Mouse (Mus musculus): ENCODE results near the gene Med6. TPM values are rescaled to one million over a fixed set of nuclear protein-coding genes. Genes with fewer than 3 reads are reported as not detected.

The Med6 gene
- polyA plus RNA-seq, 1 experiment from 2014 or later, result 67.4 TPM

DNA sequence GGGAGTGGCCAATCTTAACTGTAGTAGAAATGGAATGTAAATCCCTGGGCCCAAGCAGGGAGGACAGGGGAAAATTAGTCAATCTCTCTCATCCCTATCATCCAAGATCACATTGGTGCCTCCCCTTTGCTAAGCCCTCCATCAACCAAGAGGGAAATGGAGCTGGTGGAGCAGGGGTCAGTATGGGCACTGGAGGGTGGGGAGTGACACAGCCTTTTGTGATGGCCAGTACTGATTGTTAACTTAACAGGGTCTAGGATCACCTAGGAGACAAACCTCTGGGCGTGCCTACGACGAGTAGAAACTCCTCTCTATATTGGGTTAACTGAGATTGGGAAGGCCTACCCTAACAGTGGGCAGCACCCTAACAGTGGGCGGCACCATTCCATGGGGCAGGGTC is 28.6 kb upstream of the Med6 start:
- H3K4me1 ChIP-seq, result no peaks in the 10 kb centered on the region
- no peak for ATAC-seq
- no peak overlapping the region for H3K4me3 ChIP-seq
- WGBS, result 86% methylated on average over 4 of the region's 4 CpGs
- H3K9me3 ChIP-seq (replicated peaks), result no peaks in the 10 kb centered on the region
- H3K36me3 ChIP-seq (ENCODE audit: poor library complexity, severe bottlenecking), result no peaks in the 10 kb centered on the region
- no peak overlapping the region for H3K9ac ChIP-seq
- no peaks in the 10 kb centered on the region for H3K27me3 ChIP-seq
- H3K27ac ChIP-seq, result no peak overlapping the region
- H3K4me2 ChIP-seq, result no peak overlapping the region

DNA sequence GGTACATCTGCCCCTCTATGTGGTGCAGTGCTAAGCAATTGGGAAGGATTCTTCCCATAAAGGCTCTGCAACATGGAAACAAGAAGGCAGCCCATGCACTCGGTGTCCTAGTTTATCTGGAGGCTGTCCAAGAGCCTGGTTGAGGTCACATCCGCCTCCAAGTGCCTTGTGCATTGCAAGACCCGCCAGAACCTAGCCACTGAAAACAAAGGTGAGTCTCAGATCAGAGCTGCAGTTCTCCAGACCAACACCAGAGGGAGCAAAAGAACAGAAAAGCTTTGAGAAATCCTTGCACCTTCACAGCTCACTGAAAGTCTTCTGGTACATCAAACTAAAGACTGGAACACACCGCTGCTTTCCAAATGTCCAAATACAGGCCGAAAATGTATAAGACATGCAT is 24.5 kb upstream of the Med6 start:
- ATAC-seq, result peak; percentile 19; the same call in 1 of the 2 replicates
- Histone ChIP-seq H3K36me3 (ENCODE audit: poor library complexity, severe bottlenecking) (no peaks in the 10 kb centered on the region), H3K27me3 (no peaks in the 10 kb centered on the region), H3K9ac (no peak overlapping the region; the same call in 1 of the 2 replicates), H3K4me1 (no peaks in the 10 kb centered on the region), H3K4me2 (no peak overlapping the region), H3K9me3 (replicated peaks) (no peaks in the 10 kb centered on the region), H3K27ac (no peak overlapping the region), H3K4me3 (no peak overlapping the region)
- 17% methylated on average over 5 of the region's 5 CpGs for WGBS

DNA sequence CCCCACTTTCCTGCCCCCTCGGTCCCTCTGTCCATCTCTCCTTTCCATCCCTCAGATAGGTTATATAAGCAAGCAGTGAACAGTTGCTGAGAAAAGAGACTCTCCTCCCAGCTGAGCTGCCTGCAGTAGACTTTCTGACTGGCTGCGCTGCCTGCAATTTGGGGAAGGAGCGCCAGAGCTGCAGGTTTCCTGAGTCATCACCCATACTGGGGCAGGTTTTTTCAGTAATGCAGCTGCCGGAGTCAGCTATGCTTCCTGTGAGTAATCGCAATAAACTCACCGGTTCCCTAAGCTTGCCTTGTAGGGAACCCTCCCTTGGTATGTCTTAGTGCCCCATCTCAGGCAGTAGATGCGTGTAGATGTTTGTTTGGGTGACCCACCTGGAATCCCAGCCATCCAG is 22.2 kb upstream of the Med6 start:
- H3K4me3 ChIP-seq, result no peak overlapping the region
- no peak overlapping the region for H3K27ac ChIP-seq
- no peaks in the 10 kb centered on the region for H3K36me3 ChIP-seq (ENCODE audit: poor library complexity, severe bottlenecking)
- H3K27me3 ChIP-seq, result no peaks in the 10 kb centered on the region
- no peaks in the 10 kb centered on the region for H3K4me1 ChIP-seq
- no peak overlapping the region for H3K9ac ChIP-seq
- ATAC-seq, result no peak
- WGBS, result 83% methylated on average over 7 of the region's 7 CpGs
- H3K9me3 ChIP-seq (replicated peaks), result no peaks in the 10 kb centered on the region
- H3K4me2 ChIP-seq, result no peak overlapping the region

DNA sequence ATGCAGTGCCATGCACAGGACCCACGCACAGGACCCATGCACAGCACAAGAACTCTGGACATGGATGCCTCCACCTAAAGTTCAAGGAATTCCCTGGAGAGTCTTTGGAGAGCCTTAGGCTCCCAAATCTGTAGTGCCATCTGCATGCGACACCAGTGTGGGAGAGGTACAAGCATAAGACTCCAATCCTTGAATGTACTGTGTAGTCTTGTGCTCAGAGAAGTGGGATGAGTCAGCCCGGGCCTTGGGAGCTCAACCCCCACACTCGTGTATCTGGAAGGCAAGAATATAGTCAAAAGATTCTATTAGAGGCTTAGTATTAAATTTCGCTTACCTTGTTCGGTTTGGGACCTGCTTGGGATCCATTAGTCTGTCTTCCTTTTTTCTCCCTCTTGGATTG is 21.0 kb upstream of the Med6 start:
- H3K9ac ChIP-seq, result no peak overlapping the region
- no peak for ATAC-seq
- H3K27me3 ChIP-seq, result no peaks in the 10 kb centered on the region
- no peaks in the 10 kb centered on the region for H3K9me3 ChIP-seq (replicated peaks)
- 88% methylated on average over 6 of the region's 6 CpGs for WGBS
- H3K27ac ChIP-seq, result no peak overlapping the region
- H3K36me3 ChIP-seq (ENCODE audit: poor library complexity, severe bottlenecking), result no peaks in the 10 kb centered on the region
- H3K4me2 ChIP-seq, result no peak overlapping the region
- no peak overlapping the region for H3K4me3 ChIP-seq
- no peaks in the 10 kb centered on the region for H3K4me1 ChIP-seq

DNA sequence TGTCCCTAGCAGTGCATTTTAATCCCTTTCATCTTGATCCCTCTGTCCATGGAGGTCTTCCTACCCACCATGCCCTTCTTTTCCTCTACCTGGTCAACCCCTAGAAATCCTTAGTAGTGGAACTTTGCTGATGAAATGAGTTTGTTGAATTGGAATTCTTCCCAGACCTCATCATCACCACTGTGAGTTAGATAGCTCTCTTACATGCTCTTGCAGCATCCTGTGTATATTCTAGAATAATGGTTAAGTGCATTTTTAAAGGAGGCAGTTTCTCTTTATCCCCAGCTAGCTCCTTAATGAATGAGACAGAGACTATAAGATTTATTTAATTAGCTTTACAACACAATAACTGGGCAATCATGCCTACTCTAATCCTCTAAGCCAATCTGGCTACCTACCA is 14.6 kb upstream of the Med6 start:
- H3K36me3 ChIP-seq (ENCODE audit: poor library complexity, severe bottlenecking), result no peaks in the 10 kb centered on the region
- H3K27me3 ChIP-seq, result no peaks in the 10 kb centered on the region
- H3K4me1 ChIP-seq, result no peaks in the 10 kb centered on the region
- no peak for ATAC-seq
- no peak overlapping the region for H3K4me3 ChIP-seq
- no peaks in the 10 kb centered on the region for H3K9me3 ChIP-seq (replicated peaks)
- no peak overlapping the region for H3K9ac ChIP-seq
- no peak overlapping the region for H3K4me2 ChIP-seq
- H3K27ac ChIP-seq, result no peak overlapping the region

DNA sequence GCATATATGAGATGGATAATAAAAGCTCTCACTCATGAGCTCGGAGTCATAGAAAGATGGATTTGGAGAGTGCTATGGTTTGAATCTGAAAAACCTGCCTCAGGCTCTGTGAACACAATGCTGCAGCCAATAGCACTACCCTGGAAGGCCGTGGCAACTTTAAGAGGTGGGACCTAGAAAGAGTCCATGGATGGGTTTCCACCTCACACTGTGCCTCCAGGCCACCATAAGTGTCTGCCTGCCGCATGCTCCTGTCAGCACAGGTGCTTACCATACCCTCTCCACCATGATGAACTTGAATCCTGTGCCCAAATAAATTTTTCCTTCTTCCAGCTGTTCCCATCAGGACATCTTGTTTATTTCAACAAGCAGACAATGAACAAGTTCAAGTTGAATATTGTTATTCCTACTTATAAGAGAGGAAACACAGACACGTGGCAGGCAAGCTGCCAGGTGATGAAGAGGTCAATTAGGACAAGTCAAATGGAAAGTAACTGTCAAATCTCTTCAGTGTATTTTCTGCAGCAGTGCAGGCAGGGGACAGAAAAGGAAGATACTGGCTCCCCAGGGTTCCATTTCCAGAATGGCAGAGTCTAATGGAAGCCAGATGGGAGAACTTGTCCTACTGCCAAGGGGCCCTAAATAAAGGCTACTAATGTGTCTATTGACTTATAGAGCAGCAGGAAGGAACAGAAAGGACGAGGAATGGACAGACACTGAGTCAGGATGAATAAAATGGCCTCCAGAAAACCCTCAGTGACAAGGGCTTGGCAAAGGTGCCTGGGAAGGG is 10.4 kb upstream of the Med6 start:
- Histone ChIP-seq H3K4me2 (no peak overlapping the region), H3K4me1 (no peaks in the 10 kb centered on the region), H3K36me3 (ENCODE audit: poor library complexity, severe bottlenecking) (no peaks in the 10 kb centered on the region), H3K27me3 (peaks cover 17% of the 10 kb centered on the region), H3K9me3 (replicated peaks) (no peaks in the 10 kb centered on the region), H3K9ac (no peak overlapping the region), H3K4me3 (no peak overlapping the region), H3K27ac (no peak overlapping the region)
- ATAC-seq, result no peak
- WGBS, result 62% methylated on average over 5 of the region's 5 CpGs

DNA sequence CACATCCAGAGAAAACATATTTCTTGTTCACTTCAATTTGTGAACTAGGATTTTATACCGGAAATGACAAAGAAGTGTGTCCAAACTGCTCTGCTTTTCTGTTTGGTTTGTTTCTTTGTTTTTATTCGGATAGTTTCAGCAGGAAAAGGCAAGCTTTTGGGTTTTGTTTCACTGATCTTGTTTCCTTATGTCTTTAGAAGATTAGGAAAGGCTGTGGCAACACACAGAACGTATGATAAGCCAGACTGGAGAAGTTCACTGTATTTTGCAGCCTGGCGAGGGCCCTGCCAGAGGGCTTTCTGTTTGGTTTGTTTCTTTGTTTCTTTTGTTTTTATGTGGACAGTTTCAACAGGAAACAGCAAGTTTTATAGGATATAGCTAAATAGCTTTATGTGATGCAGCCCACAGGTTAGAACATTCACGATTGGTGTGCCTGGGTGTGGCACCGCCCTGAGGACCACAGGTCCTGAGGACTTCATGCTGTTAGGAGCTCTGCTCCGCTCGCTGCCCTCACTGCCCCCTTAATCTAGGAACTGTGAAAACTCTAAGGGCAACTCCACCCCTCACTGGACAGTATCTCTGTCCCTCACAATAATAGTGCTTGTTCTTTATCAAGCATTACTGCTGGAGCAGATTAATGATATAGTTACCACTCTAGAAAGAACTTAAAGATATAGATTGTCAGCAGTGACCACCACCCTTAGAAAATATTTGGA is 1.9 kb upstream of the Med6 start:
- Histone ChIP-seq H3K9ac (no peak overlapping the region), H3K27me3 (peaks cover 8% of the 10 kb centered on the region; the same call in 1 of the 2 replicates), H3K4me2 (no peak overlapping the region), H3K9me3 (replicated peaks) (no peaks in the 10 kb centered on the region), H3K4me1 (peaks cover 9% of the 10 kb centered on the region), H3K4me3 (no peak overlapping the region), H3K36me3 (ENCODE audit: poor library complexity, severe bottlenecking) (no peaks in the 10 kb centered on the region), H3K27ac (no peak overlapping the region)
- no peak for ATAC-seq
- WGBS, result 78% methylated on average over 8 of the region's 8 CpGs

DNA sequence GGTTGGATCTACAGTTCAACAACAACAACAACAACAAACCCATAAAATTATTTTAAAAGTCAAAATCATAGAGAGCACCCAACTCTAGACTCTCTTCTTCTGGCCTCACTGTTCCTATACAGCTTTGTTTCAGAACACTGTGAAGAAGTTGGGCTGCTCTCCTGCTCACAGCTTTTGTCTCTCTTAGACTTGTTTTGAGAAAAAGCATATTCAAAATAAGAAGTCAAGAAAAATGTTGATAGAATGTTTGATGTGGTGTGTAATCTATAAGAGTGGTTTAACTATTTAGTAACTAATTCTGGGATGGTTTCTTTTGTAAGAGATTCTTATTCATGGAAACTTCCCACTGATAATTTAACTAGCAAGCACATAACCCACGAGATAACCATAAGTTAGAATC is 26.4 kb downstream of the Med6 start, which contains the start of gene Adam21:
TSS of gene Adam21 (minus strand) at position 101 of the 400 bp plus-strand sequence.
- H3K9me3 ChIP-seq (replicated peaks), result no peaks in the 10 kb centered on the region
- H3K4me1 ChIP-seq, result no peaks in the 10 kb centered on the region
- no peak within 1 kb of the TSS for H3K27ac ChIP-seq
- 83% methylated on average over 1 of the region's 1 CpGs for WGBS
- ATAC-seq, result no peak
- H3K9ac ChIP-seq, result no peak within 1 kb of the TSS
- no peak within 1 kb of the TSS for H3K4me2 ChIP-seq
- no peaks in the 10 kb centered on the region for H3K27me3 ChIP-seq
- no peak within 1 kb of the TSS for H3K4me3 ChIP-seq
- peaks cover 26% of the 10 kb centered on the region for H3K36me3 ChIP-seq (ENCODE audit: poor library complexity, severe bottlenecking)

DNA sequence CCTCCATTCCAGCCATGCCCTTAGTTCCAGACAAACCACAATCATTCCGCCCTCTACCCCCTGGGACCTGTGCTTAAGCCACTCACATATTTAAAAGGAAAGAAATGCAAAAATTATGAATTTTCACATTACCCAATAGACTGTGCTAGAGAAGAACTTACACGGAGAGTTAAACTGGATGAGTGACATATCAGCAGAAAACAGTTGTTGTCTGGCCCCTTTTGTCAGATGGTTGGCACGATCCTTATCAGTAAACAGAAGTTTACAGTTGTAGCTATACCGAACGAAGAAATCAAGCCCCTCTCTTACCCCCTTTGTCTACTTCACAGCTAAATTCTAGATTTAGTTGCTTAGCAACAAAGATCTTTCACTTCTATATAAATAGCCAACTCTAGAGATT is 26.9 kb downstream of the Med6 start:
- 86% methylated on average over 5 of the region's 5 CpGs for WGBS
- H3K36me3 ChIP-seq (ENCODE audit: poor library complexity, severe bottlenecking), result peaks cover 23% of the 10 kb centered on the region
- H3K4me2 ChIP-seq, result no peak overlapping the region
- no peak overlapping the region for H3K4me3 ChIP-seq
- H3K27me3 ChIP-seq, result no peaks in the 10 kb centered on the region
- ATAC-seq, result no peak
- no peak overlapping the region for H3K27ac ChIP-seq
- H3K4me1 ChIP-seq, result no peaks in the 10 kb centered on the region
- no peaks in the 10 kb centered on the region for H3K9me3 ChIP-seq (replicated peaks)
- H3K9ac ChIP-seq, result no peak overlapping the region

DNA sequence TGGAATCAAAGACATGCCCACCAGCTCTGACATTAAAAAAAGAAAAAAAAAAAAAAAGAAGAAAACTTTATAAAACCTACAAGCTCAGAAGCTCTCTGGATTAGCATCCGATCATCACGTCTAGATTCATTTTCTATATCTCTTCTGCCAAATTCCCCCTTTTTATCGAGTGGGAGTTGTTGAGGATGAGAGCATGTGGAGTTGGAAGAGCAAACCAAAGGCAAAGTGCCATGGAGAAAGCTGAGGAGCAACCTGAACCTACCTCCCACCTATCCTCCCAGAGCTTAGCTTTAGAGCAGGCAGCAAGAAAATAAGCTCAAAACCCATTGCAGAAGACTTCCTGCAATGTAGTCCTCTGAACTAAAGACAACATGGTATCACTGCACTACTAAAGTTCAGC is 30.6 kb downstream of the Med6 start:
- no peaks in the 10 kb centered on the region for H3K36me3 ChIP-seq (ENCODE audit: poor library complexity, severe bottlenecking)
- no peak overlapping the region for H3K4me2 ChIP-seq
- no peaks in the 10 kb centered on the region for H3K9me3 ChIP-seq (replicated peaks)
- ATAC-seq, result no peak
- H3K4me3 ChIP-seq, result no peak overlapping the region
- no peaks in the 10 kb centered on the region for H3K4me1 ChIP-seq
- 95% methylated on average over 3 of the region's 3 CpGs for WGBS
- H3K9ac ChIP-seq, result no peak overlapping the region
- H3K27ac ChIP-seq, result no peak overlapping the region
- no peaks in the 10 kb centered on the region for H3K27me3 ChIP-seq

DNA sequence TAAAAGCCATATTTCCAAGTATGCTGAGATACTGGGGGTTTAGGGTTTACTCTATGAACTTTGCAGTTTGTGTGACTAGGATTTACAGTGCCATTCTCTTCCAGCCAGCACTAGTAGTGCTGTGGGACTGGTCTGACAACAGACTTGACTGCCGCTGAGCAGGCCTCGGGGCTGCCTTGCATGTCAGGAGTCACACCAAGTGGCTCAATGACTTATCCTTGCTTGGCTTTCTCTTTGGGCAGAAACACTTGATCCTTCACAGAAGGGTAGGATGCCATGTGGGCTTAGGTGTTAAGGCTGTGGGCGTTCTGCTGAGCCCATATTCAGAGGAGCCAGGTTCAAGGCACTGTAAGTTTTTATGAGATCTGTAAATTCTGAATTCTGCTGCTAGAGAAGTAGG is 45.5 kb downstream of the Med6 start:
- no peaks in the 10 kb centered on the region for H3K27me3 ChIP-seq
- no peak overlapping the region for H3K9ac ChIP-seq
- H3K4me2 ChIP-seq, result no peak overlapping the region
- H3K4me3 ChIP-seq, result no peak overlapping the region
- no peak overlapping the region for H3K27ac ChIP-seq
- no peaks in the 10 kb centered on the region for H3K4me1 ChIP-seq
- H3K36me3 ChIP-seq (ENCODE audit: poor library complexity, severe bottlenecking), result no peaks in the 10 kb centered on the region
- no peak for ATAC-seq
- no peaks in the 10 kb centered on the region for H3K9me3 ChIP-seq (replicated peaks)
- WGBS, result 91% methylated on average over 3 of the region's 3 CpGs

DNA sequence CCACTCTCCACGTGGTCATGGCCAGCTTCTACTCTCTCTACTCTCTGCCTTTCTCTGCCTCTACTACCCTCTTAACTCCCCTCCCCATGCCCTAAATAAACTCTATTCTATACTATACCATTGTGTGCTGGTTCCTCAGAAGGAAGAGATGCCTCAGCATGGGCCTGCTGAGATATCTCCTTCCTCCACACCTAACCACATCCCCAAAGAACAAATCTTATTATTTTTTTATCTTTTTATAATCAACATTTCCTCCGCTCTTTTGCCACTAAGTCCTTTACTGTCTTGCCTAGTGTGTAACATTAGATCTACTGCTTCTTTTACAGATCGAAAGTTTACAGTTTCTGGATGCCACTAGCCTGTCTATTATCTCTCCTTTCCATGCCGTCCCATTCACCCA is 47.6 kb downstream of the Med6 start:
- Histone ChIP-seq H3K4me3 (no peak overlapping the region), H3K27me3 (no peaks in the 10 kb centered on the region), H3K9me3 (replicated peaks) (no peaks in the 10 kb centered on the region), H3K27ac (no peak overlapping the region), H3K4me1 (no peaks in the 10 kb centered on the region), H3K4me2 (no peak overlapping the region), H3K9ac (no peak overlapping the region), H3K36me3 (ENCODE audit: poor library complexity, severe bottlenecking) (no peaks in the 10 kb centered on the region)
- 75% methylated on average over 4 of the region's 4 CpGs for WGBS
- no peak for ATAC-seq

Data from forebrain, embryonic 13.5 days (tissue).